Mouse (Mus musculus) stomach, embryonic 16.5 days (tissue): ENCODE results near the gene Trip6. TPM values are rescaled to one million over a fixed set of nuclear protein-coding genes. Genes with fewer than 3 reads are reported as not detected.

Experiments
- ATAC-seq: fragments of 200-750 bp; cut with Nextera tagmentation; 2 replicates; pipeline ENCODE4 v1.8.0; 2017; ENCODE audit warnings: moderate number of reproducible peaks, moderate TSS enrichment; ENCODE audit not compliant: insufficient read depth, low FRiP score
- H3K27ac ChIP-seq: fragments of 300-500 bp; sonication (generic); 2 replicates; pipeline ENCODE4 v1.5.1; 2014; ENCODE audit warnings: low read length
- H3K27me3 ChIP-seq: fragments of 300-500 bp; sonication (generic); 2 replicates; pipeline ENCODE4 v1.6.1; 2014; ENCODE audit warnings: low read length, control low read depth, mixed read lengths; ENCODE audit not compliant: control insufficient read depth, insufficient read depth
- H3K36me3 ChIP-seq: fragments of 300-500 bp; sonication (generic); 2 replicates; pipeline ENCODE4 v1.6.1; 2014; ENCODE audit warnings: low read length; ENCODE audit not compliant: control insufficient read depth, insufficient read depth
- H3K4me1 ChIP-seq: fragments of 300-500 bp; sonication (generic); 2 replicates; pipeline ENCODE4 v1.6.1; 2014; ENCODE audit warnings: low read length, control low read depth, mixed read lengths; ENCODE audit not compliant: control insufficient read depth, insufficient read depth
- H3K4me2 ChIP-seq: fragments of 300-500 bp; sonication (generic); 2 replicates; pipeline ENCODE4 v1.6.1; 2014; ENCODE audit warnings: low read depth, low read length, mixed read lengths
- H3K4me3 ChIP-seq: fragments of 300-500 bp; sonication (generic); replicated peaks from 2 replicates; pipeline ENCODE4 v1.5.1; 2014; ENCODE audit warnings: mild to moderate bottlenecking, low read length
- H3K9ac ChIP-seq: fragments of 300-500 bp; sonication (generic); 2 replicates; pipeline ENCODE4 v1.6.1; 2014; ENCODE audit warnings: low read length
- H3K9me3 ChIP-seq: fragments of 300-500 bp; sonication (generic); replicated peaks from 2 replicates; pipeline ENCODE4 v1.6.1; 2016; ENCODE audit warnings: low read length, control low read depth; ENCODE audit not compliant: control insufficient read depth
- WGBS: fragments of 180-500 bp; shearing (Covaris S2); extraction: QIAGEN DNeasy Blood & Tissue Kit; methylation state at CpG from one replicate; pipeline ENCODE4 v1.1.7; 2014; 5-methylcytosine and 5-hydroxymethylcytosine counted together
- polyA plus RNA-seq: library from polyadenylated mRNA; unstranded; fragments of >200 nt; fragmentation: Nextera tagmentation; extraction: Ambion mirVana; gene quantifications from 2 replicates; pipeline ENCODE4 v1.2.1, GENCODE M21; 2015

Trip6 gene
- polyA plus RNA-seq, 1 experiment from 2014 or later, result 77.6 TPM

DNA sequence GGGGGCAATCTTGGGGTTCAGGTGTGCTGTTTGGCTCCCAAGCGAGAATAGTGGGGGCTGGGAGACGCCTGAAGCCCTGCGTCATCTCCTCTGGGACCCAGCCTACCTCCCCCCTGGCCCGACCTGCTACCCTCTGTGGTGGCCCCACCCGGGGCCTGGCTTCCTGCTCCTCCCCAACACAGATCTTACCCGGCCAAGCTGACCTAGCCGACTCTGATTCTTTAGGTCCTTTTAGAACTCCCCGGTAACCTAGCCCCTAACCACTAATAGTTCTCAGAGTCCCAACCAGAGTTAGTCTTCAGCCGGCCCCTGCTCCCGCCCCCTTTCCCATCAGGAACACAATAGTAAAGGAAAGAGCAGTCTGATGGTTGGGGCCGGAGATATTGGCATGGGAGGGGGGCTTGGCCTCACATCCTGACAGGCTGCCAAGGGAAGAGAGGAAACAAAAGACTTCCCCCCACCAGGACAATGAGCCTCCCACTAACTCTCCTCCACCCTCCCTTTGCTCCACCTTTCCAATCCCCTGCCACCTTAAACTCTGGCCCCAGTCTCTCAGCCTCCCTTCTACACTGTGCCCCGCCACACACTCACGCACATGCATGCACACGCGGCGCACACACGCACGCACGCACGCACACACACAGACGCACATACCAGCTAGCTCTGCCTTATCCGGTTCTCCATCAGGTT, 25.2 kb upstream of the Trip6 start:
- Histone ChIP-seq H3K27ac (peak overlapping the region; percentile 90), H3K4me2 (peak overlapping the region; percentile 79), H3K9ac (peak overlapping the region; percentile 77), H3K27me3 (no peaks in the 10 kb centered on the region), H3K9me3 (no peaks in the 10 kb centered on the region), H3K36me3 (no peaks in the 10 kb centered on the region), H3K4me3 (peak overlapping the region; percentile 51), H3K4me1 (peaks cover 19% of the 10 kb centered on the region)
- peak; percentile 32 for ATAC-seq
- 12% methylated on average over 22 of the region's 22 CpGs for WGBS

DNA sequence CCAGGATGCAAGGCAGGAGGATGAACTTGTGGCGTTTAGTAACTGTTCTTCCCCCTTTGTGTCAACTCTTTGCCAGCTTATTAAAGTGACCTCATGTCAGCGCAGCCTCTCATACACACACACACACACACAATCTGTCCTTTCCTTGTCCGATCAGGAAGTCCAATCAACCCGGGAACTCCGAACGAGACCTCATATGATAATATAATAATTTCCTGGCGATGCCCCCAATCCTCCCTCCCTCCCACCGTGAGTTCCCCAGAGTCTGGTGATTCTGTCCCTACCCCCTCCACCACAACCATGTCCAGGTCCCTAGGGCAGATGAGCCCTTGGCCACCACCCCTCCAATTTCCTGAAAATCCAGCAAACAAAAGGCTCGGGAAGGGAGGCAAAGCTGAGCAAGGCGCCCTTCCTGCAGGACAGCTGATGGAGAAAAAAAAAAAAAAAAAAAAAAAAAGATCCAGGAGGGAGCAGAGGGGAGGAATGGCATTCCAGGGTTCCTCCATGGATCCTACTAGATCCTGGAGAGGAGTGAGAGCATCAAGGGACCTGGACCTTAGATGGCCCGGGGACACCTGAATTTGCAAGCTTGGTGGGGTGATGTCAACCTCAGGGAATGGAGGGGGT, 24.6 kb upstream of the Trip6 start:
- Histone ChIP-seq H3K27me3 (no peaks in the 10 kb centered on the region), H3K4me2 (peak overlapping the region; percentile 79), H3K4me1 (peaks cover 19% of the 10 kb centered on the region), H3K9ac (peak overlapping the region; percentile 77), H3K27ac (peak overlapping the region; percentile 90), H3K4me3 (peak overlapping the region; percentile 51), H3K9me3 (no peaks in the 10 kb centered on the region), H3K36me3 (no peaks in the 10 kb centered on the region)
- ATAC-seq, result peak; percentile 15; the same call in 1 of the 2 replicates
- 2% methylated on average over 11 of the region's 11 CpGs for WGBS

DNA sequence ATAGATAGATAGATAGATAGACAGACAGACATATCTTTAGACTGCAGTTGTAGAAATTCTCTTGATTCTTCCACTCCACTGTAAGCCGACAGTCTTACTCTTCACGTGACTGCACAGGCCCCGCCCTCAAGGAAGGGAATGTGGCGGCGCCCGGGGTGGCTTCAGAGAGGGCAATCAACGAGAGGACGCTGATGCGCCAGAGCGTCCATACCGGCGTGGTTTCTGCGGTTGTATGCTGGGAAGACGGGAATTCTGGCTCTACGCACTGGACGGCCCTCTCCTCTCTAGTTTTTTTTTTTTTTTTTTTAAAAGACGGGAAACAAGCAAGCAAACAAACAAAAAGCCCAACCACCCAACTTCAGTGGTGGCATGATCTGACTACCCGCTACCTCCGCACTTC, 24.1 kb upstream of the Trip6 start:
- peak overlapping the region; percentile 51 for H3K4me3 ChIP-seq
- H3K27me3 ChIP-seq, result no peaks in the 10 kb centered on the region
- peak overlapping the region; percentile 90 for H3K27ac ChIP-seq
- peak overlapping the region; percentile 79 for H3K4me2 ChIP-seq
- WGBS, result under 1% methylated on average over 19 of the region's 19 CpGs
- peak; percentile 82 for ATAC-seq
- H3K9ac ChIP-seq, result peak overlapping the region; percentile 77
- no peaks in the 10 kb centered on the region for H3K36me3 ChIP-seq
- H3K9me3 ChIP-seq, result no peaks in the 10 kb centered on the region
- peaks cover 19% of the 10 kb centered on the region for H3K4me1 ChIP-seq

DNA sequence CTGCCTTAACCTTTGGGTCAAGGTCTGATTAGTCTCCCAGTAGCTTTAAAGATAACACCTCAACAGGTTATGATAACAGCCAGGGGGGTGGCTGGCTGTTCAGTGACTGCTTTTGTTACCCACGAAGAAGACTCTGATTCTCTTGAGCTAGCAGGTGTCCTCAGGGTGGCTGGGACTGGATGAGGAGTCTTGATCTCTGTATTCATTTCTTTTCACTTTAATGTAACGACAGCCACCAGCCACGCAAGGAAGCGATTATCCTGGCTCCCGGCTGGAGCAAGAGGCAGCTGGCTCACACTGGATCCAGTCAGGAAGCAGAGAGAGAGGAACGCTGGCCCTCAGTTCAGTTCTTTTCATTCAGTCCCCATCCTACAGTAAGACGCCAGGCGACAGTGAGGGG, 23.0 kb upstream of the Trip6 start:
- Histone ChIP-seq H3K36me3 (no peaks in the 10 kb centered on the region), H3K4me3 (no peak overlapping the region), H3K27ac (peak overlapping the region; percentile 15; the same call in 1 of the 2 replicates), H3K9ac (no peak overlapping the region), H3K4me1 (peaks cover 19% of the 10 kb centered on the region), H3K27me3 (no peaks in the 10 kb centered on the region), H3K4me2 (no peak overlapping the region), H3K9me3 (no peaks in the 10 kb centered on the region)
- ATAC-seq, result no peak
- 45% methylated on average over 8 of the region's 8 CpGs for WGBS

DNA sequence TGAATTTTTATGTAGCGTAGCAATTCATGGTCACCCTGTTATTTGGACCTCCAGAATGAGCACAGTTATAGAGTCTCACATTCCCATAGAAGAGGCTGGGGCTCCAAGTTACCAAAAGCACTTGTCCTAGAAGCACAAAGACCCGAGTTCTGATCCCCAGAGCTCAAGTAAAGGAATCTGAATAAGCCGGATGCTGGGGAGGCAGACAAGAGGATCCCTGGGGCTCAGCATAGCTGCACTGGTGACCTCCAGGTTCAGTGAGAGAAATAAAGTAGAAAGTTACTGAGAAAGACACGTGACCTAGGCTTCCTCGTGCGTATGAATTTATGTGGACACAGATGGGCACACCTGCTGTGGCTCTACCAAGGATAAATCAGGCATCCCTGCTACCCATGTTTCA, 20.9 kb upstream of the Trip6 start:
- H3K36me3 ChIP-seq, result no peaks in the 10 kb centered on the region
- ATAC-seq, result no peak
- no peaks in the 10 kb centered on the region for H3K27me3 ChIP-seq
- 69% methylated on average over 6 of the region's 6 CpGs for WGBS
- peaks cover 19% of the 10 kb centered on the region for H3K4me1 ChIP-seq
- H3K9me3 ChIP-seq, result no peaks in the 10 kb centered on the region
- no peak overlapping the region for H3K9ac ChIP-seq
- H3K4me2 ChIP-seq, result no peak overlapping the region
- H3K27ac ChIP-seq, result no peak overlapping the region
- H3K4me3 ChIP-seq, result no peak overlapping the region

DNA sequence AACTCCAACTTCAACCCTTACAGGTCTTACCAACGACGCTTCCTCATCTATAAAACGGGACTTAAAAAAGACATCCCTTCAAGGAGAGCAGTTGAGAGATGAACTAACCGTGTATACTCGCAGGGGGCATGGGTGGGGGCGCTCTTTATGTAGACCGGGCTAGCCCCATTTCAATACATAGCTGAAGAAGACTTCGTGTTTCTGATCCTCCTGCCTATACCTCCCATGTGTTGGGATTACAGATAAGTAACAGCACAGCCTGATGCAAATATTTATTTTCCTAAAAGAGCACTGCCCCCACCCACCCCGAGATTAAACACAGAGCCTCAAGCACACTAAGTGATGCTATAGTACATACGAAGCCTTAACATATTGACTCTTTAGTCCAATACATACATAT, 20.1 kb upstream of the Trip6 start:
- Histone ChIP-seq H3K9ac (no peak overlapping the region), H3K27me3 (no peaks in the 10 kb centered on the region), H3K4me1 (peaks cover 12% of the 10 kb centered on the region), H3K27ac (0 out of 2 replicates have a peak overlapping the region, but pooled peaks have one; percentile 3), H3K36me3 (no peaks in the 10 kb centered on the region), H3K4me3 (peak overlapping the region; percentile 74), H3K9me3 (no peaks in the 10 kb centered on the region), H3K4me2 (peak overlapping the region; percentile 92)
- ATAC-seq, result no peak
- WGBS, result 41% methylated on average over 10 of the region's 10 CpGs

DNA sequence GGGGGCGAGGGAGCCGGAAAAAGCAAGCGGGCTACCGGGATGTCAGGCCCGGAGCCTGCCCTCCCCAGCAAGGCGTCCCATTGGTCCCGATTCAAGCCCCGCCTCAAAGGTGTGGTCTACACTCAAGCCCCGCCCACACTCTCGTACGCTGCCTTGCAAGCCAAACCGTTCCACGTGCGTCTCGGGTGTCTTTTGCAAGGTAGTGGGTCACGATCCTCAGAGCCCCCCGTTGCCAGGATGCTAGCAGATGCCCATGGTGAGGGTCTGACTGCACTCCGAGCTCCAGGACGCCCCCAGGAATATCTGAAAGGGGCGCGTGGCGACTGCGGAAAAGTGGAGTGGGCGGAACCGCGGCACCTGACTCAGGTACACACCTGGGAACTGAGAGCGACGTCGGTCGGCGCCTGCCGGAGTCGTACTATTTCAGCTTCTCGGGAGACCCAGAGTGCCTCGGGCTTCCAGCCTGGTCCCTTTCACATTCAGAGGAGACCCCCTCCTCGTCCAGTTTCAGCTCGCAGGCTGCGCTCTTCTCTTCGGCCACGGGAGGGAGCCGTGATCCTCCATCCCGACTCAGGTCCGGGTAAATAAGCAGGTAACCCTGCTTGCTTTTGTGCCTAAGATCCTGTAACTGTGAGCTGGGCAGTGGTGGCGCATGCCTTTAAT, 19.4 kb upstream of the Trip6 start, which contains the start of gene Slc12a9:
TSS of gene Slc12a9 (minus strand) at position 86 of the 663 bp plus-strand sequence.
- Histone ChIP-seq H3K4me2 (peak within 1 kb of the TSS; percentile 92), H3K27ac (peak within 1 kb of the TSS; percentile 3), H3K4me1 (peaks cover 5% of the 10 kb centered on the region), H3K9ac (peak within 1 kb of the TSS; percentile 83), H3K4me3 (peak within 1 kb of the TSS; percentile 74), H3K9me3 (no peaks in the 10 kb centered on the region), H3K27me3 (no peaks in the 10 kb centered on the region), H3K36me3 (no peaks in the 10 kb centered on the region)
- WGBS, result under 1% methylated on average over 44 of the region's 44 CpGs
- peak; percentile 89 for ATAC-seq

DNA sequence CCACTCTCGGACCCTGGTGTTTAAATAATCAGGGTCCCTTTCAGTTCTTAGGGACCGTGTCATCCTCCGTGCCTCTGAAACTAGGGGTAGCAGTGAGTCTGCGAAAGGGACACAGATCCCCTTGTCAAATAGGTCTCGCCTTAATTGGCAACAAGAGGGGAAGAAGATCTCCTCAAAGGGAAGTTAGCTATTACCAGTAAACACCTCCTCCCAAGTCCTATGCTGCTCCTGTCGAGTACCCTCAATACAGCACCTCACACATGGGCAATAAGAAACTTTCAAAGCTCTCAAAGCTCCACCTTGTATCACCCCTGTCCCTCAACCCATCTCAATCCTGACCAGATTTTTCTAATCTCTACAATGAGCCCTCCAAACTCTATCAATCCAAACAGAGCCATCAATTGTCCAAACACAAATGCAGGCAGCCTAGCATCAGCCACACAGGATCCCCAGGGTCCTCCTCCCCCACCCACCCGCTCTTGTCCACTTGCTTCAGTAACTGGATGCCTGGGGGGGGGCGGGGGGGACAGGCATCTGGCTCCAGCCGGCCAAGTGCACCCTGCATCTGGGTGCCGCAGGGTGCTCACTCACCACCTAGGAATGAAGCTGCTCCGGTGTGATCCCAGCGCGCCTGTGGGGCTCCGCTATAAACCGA, 18.8 kb upstream of the Trip6 start:
- no peak overlapping the region for H3K27ac ChIP-seq
- H3K4me1 ChIP-seq, result peaks cover 4% of the 10 kb centered on the region; the same call in 1 of the 2 replicates
- no peak for ATAC-seq
- peak overlapping the region; percentile 92 for H3K4me2 ChIP-seq
- peak overlapping the region; percentile 74 for H3K4me3 ChIP-seq
- 20% methylated on average over 15 of the region's 15 CpGs for WGBS
- H3K9me3 ChIP-seq, result no peaks in the 10 kb centered on the region
- H3K36me3 ChIP-seq, result no peaks in the 10 kb centered on the region
- no peaks in the 10 kb centered on the region for H3K27me3 ChIP-seq
- H3K9ac ChIP-seq, result peak overlapping the region; percentile 83
